Comparison of ENCODE assay signal across 9 mouse cellular contexts in genomic region chr6:89455523-89456000, GRCm38 (mm10).
DNase-seq lines count a peak whose midpoint lies in the region.
"Had no signal": no experiment of that assay in that cellular context is flagged by ENCODE, and none has a peak within 500 bp of the region (broad histone marks: within the 10 kb centered on the region; RNA-seq: fewer than 3 reads in every experiment).

No protein-coding gene starts in this region.

- DNase-seq in retina, postnatal 1 day = peak; percentile 34
- no peak for DNase-seq in retina, embryonic 14.5 days (ENCODE audit: low spot score)
- DNase-seq in c-Kit-positive CD71-positive TER-119-negative erythroid progenitor cells, embryonic 14.5 days (ENCODE audit: low read depth) = peak; percentile 84
- DNase-seq in heart, postnatal 10 days = peak; percentile 51 to 57
- DNase-seq in spleen, postnatal 36 days (ENCODE audit: low spot score in 2 of 2) = peak; percentile 27 to 59
- no peak for DNase-seq in layer of hippocampus, postnatal 10 days (ENCODE audit: low spot score in 2 of 2)
- DNase-seq in testis, postnatal 14 days (ENCODE audit: low spot score) = no peak
- DNase-seq: cerebellum, adult 9-10 months; thymus, postnatal 14 days had no signal

- intact Hi-C loops in heart, postnatal 10 days (cut with DNase I) = no loop called here

Comparison
In these comparisons a context has a peak if more than half of its experiments do, and no peak if none do; other contexts are left out.
1. DNase-seq: peak in retina, postnatal 1 day (single experiment), c-Kit-positive CD71-positive TER-119-negative erythroid progenitor cells, embryonic 14.5 days (single experiment), heart, postnatal 10 days (2 of 2) and spleen, postnatal 36 days (2 of 2); none in retina, embryonic 14.5 days (single experiment), layer of hippocampus, postnatal 10 days (0 of 2) and testis, postnatal 14 days (single experiment).